Mouse (Mus musculus) limb, embryonic 13.5 days (tissue): ENCODE results near the gene Neb. TPM values are rescaled to one million over a fixed set of nuclear protein-coding genes. Genes with fewer than 3 reads are reported as not detected.

Source experiments
- ATAC-seq: fragments of 200-750 bp; cut with Nextera tagmentation; 2 replicates; pipeline ENCODE4 v1.8.0; 2017; ENCODE audit warnings: low read depth, moderate number of reproducible peaks, moderate TSS enrichment; ENCODE audit not compliant: low FRiP score
- H3K27ac ChIP-seq: fragments of 300-500 bp; sonication (generic); 2 replicates; pipeline ENCODE4 v1.5.1; 2015; ENCODE audit warnings: inconsistent platforms, mild to moderate bottlenecking, moderate library complexity
- H3K27me3 ChIP-seq: fragments of 300-500 bp; sonication (generic); 2 replicates; pipeline ENCODE4 v1.6.1; 2015; ENCODE audit warnings: mild to moderate bottlenecking, inconsistent platforms
- H3K36me3 ChIP-seq: fragments of 300-500 bp; sonication (generic); 2 replicates; pipeline ENCODE4 v1.6.1; 2015; ENCODE audit warnings: inconsistent platforms, mild to moderate bottlenecking, moderate library complexity
- H3K4me1 ChIP-seq: fragments of 300-500 bp; sonication (generic); 2 replicates; pipeline ENCODE4 v1.6.1; 2015; ENCODE audit warnings: inconsistent platforms
- H3K4me2 ChIP-seq: fragments of 300-500 bp; sonication (generic); replicated peaks from 2 replicates; pipeline ENCODE4 v1.6.1; 2015; ENCODE audit warnings: inconsistent platforms, mild to moderate bottlenecking, moderate library complexity
- H3K4me3 ChIP-seq: fragments of 300-500 bp; sonication (generic); 2 replicates; pipeline ENCODE4 v1.5.1; 2015; ENCODE audit warnings: moderate library complexity, mild to moderate bottlenecking, inconsistent platforms
- H3K9ac ChIP-seq: fragments of 300-500 bp; sonication (generic); 2 replicates; pipeline ENCODE4 v1.6.1; 2015; ENCODE audit warnings: mild to moderate bottlenecking, inconsistent platforms
- H3K9me3 ChIP-seq: fragments of 300-500 bp; sonication (generic); 2 replicates; pipeline ENCODE4 v1.6.1; 2016; ENCODE audit warnings: inconsistent platforms
- WGBS: fragments of 180-500 bp; shearing (Covaris S2); methylation state at CpG from one replicate; pipeline ENCODE4 v1.1.7; 2015; 5-methylcytosine and 5-hydroxymethylcytosine counted together
- polyA plus RNA-seq: library from polyadenylated mRNA; unstranded; fragments of >200 nt; fragmentation: Nextera tagmentation; extraction: Ambion mirVana; gene quantifications from 2 replicates; pipeline ENCODE4 v1.2.1, GENCODE M21; 2015

Neb gene
- polyA plus RNA-seq, 1 experiment from 2014 or later: 101 TPM

DNA sequence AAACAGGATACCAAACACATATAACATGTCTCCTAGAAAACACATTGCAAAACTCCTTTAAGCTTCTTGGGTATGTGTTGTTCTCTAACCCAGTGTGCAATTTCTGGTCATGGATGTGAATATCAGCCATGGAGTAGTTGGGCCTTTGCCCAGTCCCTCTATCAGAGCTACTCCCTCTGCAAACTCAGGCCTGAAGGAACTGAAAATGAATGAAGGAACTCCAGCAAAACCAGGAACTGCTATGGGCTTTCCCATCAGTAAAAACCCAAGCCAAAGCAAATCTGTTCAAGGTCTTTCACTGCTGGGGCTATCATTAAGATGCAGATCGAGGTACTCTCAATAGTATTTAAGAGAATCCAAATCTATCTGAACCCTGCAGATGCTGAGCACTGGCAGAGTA lies 90.8 kb downstream of the Neb start:
- H3K4me1 ChIP-seq: no peaks in the 10 kb centered on the region
- ATAC-seq: no peak
- H3K9ac ChIP-seq: no peak overlapping the region
- no peak overlapping the region for H3K4me3 ChIP-seq
- H3K9me3 ChIP-seq: no peaks in the 10 kb centered on the region
- H3K27ac ChIP-seq: no peak overlapping the region
- 77% methylated on average over 1 of the region's 1 CpGs for WGBS
- no peak overlapping the region for H3K4me2 ChIP-seq
- no peaks in the 10 kb centered on the region for H3K36me3 ChIP-seq
- H3K27me3 ChIP-seq: no peaks in the 10 kb centered on the region; the same call in 1 of the 2 replicates

DNA sequence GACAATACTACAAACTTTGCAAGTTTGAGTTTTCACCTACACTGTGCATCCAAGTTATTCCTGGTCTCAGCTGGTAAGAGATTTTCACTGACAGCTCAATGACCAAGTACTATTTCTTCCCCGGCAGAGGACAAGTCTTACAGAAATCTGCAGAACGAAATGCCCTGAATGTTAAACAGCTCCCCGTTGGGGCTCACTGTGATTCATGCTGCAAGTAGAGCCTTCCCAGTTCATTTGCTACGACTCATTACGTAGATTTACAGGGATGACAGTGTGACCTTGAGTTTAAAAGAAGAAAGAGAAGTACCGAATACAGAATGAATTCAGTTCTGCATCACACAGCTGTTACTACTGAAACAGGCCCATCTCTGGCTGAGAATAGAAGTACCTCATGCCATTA lies 91.9 kb downstream of the Neb start:
- no peak overlapping the region for H3K4me2 ChIP-seq
- no peak overlapping the region for H3K9ac ChIP-seq
- no peaks in the 10 kb centered on the region for H3K9me3 ChIP-seq
- WGBS: 80% methylated on average over 6 of the region's 6 CpGs
- no peaks in the 10 kb centered on the region for H3K4me1 ChIP-seq
- no peak overlapping the region for H3K4me3 ChIP-seq
- no peaks in the 10 kb centered on the region for H3K36me3 ChIP-seq
- ATAC-seq: no peak
- no peaks in the 10 kb centered on the region; the same call in 1 of the 2 replicates for H3K27me3 ChIP-seq
- no peak overlapping the region for H3K27ac ChIP-seq

DNA sequence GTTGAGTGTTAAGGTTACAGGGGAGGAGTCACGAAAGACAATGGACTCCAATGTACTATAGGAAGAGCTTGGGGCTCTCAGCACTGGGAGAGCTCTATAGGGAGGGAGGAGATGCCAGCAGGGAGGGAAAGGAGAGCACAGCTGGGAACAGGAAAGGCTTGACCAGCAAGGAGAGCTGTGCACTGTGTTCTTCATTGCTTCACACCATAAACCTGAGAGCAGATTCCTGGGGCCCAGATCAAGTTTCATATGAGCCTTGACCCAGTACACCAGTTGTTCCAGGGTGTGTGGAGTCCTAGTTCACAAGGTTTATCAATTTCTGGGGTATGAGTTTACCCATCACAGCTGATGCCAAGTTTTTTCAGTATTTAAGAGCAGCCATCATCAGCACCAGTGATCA lies 106.1 kb downstream of the Neb start:
- H3K4me3 ChIP-seq: no peak overlapping the region
- WGBS: 57% methylated on average over 1 of the region's 1 CpGs
- H3K4me2 ChIP-seq: no peak overlapping the region
- H3K9ac ChIP-seq: no peak overlapping the region
- H3K4me1 ChIP-seq: peaks cover 6% of the 10 kb centered on the region; the same call in 1 of the 2 replicates
- H3K27me3 ChIP-seq: no peaks in the 10 kb centered on the region
- no peaks in the 10 kb centered on the region for H3K36me3 ChIP-seq
- H3K27ac ChIP-seq: no peak overlapping the region
- H3K9me3 ChIP-seq: no peaks in the 10 kb centered on the region
- ATAC-seq: no peak

DNA sequence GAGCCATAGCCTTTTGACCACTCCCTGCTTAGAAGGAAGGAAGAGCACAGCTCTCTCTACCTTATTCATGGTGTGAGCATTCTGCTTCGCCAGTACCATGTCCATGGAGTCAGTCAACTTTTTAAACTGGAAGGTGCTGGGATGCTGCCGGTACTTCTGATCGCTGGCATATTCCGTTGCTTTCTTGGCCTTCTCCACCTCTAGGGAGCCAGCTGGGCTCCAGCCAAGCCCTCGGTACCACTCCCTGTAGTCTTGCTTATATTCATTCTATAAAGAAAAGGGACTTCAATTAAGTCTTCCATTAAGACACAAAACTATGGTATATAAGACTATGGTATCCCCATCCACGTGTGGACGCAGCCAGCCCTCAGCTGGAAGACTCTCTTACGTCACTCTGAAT lies 107.4 kb downstream of the Neb start:
- H3K4me1 ChIP-seq: peaks cover 6% of the 10 kb centered on the region; the same call in 1 of the 2 replicates
- H3K4me3 ChIP-seq: no peak overlapping the region
- H3K27me3 ChIP-seq: no peaks in the 10 kb centered on the region
- no peak overlapping the region for H3K4me2 ChIP-seq
- no peak for ATAC-seq
- 89% methylated on average over 8 of the region's 8 CpGs for WGBS
- H3K36me3 ChIP-seq: no peaks in the 10 kb centered on the region
- no peaks in the 10 kb centered on the region for H3K9me3 ChIP-seq
- no peak overlapping the region for H3K9ac ChIP-seq
- H3K27ac ChIP-seq: no peak overlapping the region

DNA sequence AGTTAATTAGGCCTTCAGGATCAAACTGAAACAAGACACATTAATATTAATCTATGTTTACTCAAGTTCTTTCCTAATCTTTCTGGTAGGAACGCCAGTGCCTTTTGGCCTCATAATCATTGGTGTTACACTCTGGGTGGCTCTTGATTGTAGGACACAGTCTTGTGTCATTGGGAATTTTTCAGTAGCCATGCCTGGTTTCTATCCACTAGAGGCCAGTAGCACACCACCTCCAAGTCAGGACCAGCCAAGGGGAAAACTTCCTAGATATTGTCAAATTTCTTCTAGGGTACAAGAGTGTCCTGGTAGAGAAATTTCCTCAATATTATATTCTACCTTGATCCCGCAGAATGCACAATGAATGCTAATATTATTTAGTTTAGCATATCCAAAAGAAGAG lies 116.1 kb downstream of the Neb start:
- no peaks in the 10 kb centered on the region for H3K9me3 ChIP-seq
- no peak overlapping the region for H3K4me3 ChIP-seq
- no peak for ATAC-seq
- H3K9ac ChIP-seq: no peak overlapping the region
- no peak overlapping the region for H3K27ac ChIP-seq
- WGBS: 51% methylated on average over 2 of the region's 2 CpGs
- no peak overlapping the region for H3K4me2 ChIP-seq
- no peaks in the 10 kb centered on the region for H3K27me3 ChIP-seq
- H3K36me3 ChIP-seq: no peaks in the 10 kb centered on the region
- no peaks in the 10 kb centered on the region for H3K4me1 ChIP-seq

DNA sequence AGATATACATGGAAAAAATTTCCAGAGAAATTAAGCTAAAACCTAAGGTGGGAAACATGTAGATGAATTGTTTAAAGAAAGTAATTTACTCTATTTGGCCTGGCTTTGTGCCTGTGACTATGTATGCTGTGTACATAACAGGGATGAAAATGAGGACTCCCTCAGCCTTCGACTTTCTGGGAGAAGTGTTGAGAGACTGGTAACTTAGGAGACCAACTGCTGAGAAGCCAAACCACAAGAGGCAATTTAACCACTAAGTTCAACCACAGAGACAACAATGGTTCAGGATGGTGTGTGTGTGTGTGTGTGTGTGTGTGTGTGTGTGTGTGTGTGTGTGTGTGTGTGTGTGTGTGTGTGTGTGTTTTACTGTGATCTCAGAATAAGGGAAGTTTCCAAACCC lies 126.2 kb downstream of the Neb start:
- H3K4me1 ChIP-seq: no peaks in the 10 kb centered on the region
- no peak overlapping the region for H3K9ac ChIP-seq
- no peak overlapping the region for H3K4me3 ChIP-seq
- H3K27ac ChIP-seq: no peak overlapping the region
- H3K36me3 ChIP-seq: no peaks in the 10 kb centered on the region
- 51% methylated on average over 1 of the region's 1 CpGs for WGBS
- H3K4me2 ChIP-seq: no peak overlapping the region
- no peaks in the 10 kb centered on the region for H3K9me3 ChIP-seq
- no peak for ATAC-seq
- H3K27me3 ChIP-seq: no peaks in the 10 kb centered on the region

DNA sequence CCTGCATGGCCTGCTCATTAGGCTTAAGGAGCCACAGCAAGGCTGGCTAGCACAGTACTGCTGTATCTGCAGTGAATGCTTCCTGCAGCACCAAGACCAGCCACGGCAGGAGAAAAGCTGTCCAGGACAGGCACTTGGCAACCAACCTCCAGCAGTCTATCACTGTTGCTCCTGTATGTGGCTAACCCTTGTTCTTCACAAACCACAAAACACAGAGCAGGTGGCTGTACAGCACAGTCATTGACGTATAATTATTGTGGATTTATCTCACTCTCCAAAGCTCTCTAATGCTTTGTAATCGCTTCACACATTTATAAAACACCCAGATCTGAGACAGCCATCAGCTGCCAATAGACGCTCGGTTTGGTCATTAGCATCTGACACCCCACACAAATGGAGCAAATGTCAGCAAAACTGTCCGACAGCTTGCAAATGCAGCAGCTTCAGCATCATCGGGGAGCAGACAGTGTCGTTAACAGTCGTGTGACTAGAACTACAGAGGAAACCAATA lies 129.9 kb downstream of the Neb start:
- Histone ChIP-seq H3K9ac (no peak overlapping the region), H3K27ac (no peak overlapping the region), H3K4me3 (no peak overlapping the region), H3K36me3 (no peaks in the 10 kb centered on the region), H3K4me2 (no peak overlapping the region), H3K4me1 (no peaks in the 10 kb centered on the region), H3K27me3 (no peaks in the 10 kb centered on the region), H3K9me3 (no peaks in the 10 kb centered on the region)
- WGBS: 68% methylated on average over 9 of the region's 9 CpGs
- ATAC-seq: no peak

DNA sequence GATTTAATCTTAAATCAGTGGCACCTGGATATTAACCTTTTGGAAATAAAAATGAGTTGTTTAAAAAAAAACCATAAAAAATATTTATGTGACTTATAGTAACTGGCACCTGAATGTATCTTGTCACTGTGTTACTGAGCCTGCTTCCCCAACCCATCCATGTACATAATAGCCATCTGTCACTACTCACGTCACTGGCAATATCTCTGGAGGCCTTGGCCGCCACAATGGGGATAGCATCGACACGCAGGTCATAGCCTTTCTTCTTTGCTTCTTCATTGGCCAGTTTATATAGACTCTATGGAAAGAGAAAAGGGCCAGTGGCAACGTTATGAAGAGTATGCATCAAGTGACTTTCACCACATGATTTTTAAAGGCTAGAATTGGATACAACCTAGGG lies 133.2 kb downstream of the Neb start:
- no peak overlapping the region for H3K4me2 ChIP-seq
- no peaks in the 10 kb centered on the region for H3K36me3 ChIP-seq
- H3K4me1 ChIP-seq: no peaks in the 10 kb centered on the region
- 90% methylated on average over 5 of the region's 5 CpGs for WGBS
- no peaks in the 10 kb centered on the region for H3K9me3 ChIP-seq
- H3K9ac ChIP-seq: no peak overlapping the region
- no peak overlapping the region for H3K4me3 ChIP-seq
- no peak for ATAC-seq
- H3K27ac ChIP-seq: no peak overlapping the region
- H3K27me3 ChIP-seq: no peaks in the 10 kb centered on the region

DNA sequence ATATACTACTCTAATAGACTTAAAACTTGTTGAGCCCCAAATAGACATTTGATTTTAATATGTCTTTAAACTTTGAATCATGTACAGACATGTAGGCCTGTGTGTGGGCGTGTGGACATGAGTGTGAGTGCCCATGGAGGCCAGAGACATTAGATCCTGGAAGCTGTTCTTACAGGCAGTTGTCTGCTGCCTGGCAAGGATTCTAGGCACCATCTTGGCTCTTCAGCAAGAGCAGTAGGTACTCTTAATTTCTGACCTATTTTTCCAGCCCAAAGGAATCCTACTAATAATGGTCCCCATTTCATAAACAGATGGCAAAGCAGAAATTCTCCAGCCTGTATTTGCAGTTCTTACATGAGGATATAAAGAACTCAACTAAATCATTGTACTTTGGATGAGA lies 135.6 kb downstream of the Neb start:
- no peak overlapping the region for H3K9ac ChIP-seq
- H3K27ac ChIP-seq: no peak overlapping the region
- no peaks in the 10 kb centered on the region for H3K27me3 ChIP-seq
- no peak overlapping the region for H3K4me3 ChIP-seq
- 89% methylated on average over 1 of the region's 1 CpGs for WGBS
- no peaks in the 10 kb centered on the region for H3K4me1 ChIP-seq
- no peaks in the 10 kb centered on the region for H3K9me3 ChIP-seq
- no peaks in the 10 kb centered on the region for H3K36me3 ChIP-seq
- H3K4me2 ChIP-seq: no peak overlapping the region
- ATAC-seq: no peak

DNA sequence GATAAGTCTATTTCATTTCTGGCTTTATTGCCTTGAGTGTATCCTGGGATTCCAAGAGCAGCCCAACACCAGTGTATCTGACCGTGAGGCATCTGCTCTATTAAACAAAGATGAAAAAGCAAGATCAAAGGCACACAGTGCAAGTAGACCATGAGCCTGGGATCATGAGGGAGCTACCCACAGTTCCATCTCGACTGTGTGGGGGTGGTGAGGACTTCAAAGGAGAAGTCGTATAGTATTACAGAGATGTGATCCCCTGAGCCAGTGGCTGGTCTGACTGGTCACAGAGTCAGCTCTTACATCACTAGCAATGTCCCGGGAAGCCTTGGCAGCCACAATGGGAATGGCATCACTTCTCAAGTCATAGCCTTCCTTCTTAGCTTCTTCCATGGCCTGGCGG lies 140.4 kb downstream of the Neb start:
- no peaks in the 10 kb centered on the region for H3K9me3 ChIP-seq
- no peak overlapping the region for H3K4me3 ChIP-seq
- no peak for ATAC-seq
- H3K9ac ChIP-seq: no peak overlapping the region
- H3K27ac ChIP-seq: no peak overlapping the region
- WGBS: 34% methylated on average over 5 of the region's 5 CpGs
- H3K4me1 ChIP-seq: no peaks in the 10 kb centered on the region
- no peaks in the 10 kb centered on the region for H3K36me3 ChIP-seq
- H3K4me2 ChIP-seq: no peak overlapping the region
- H3K27me3 ChIP-seq: no peaks in the 10 kb centered on the region

DNA sequence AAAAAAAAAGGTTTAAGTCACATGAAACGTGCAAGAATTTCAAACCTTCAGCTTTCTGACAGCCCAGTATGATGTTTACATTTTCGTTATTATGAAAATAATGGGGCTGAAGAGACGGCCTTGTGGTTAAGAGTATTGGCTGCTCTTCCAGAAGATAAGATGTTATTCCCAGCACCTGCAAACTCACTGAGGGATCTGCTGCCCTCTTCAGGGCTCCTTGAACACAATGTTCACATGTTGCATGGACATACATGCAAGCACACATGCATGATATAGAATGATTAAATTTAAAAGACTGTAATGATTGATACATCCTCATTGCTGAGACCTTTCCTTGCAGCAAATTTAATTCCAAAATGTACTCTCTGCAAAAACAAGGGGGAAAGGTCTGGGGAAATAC lies 150.7 kb downstream of the Neb start:
- ATAC-seq: no peak
- no peaks in the 10 kb centered on the region for H3K9me3 ChIP-seq
- H3K27me3 ChIP-seq: no peaks in the 10 kb centered on the region
- H3K4me3 ChIP-seq: no peak overlapping the region
- no peak overlapping the region for H3K4me2 ChIP-seq
- no peak overlapping the region for H3K9ac ChIP-seq
- 68% methylated on average over 3 of the region's 3 CpGs for WGBS
- no peaks in the 10 kb centered on the region for H3K36me3 ChIP-seq
- H3K27ac ChIP-seq: no peak overlapping the region
- H3K4me1 ChIP-seq: no peaks in the 10 kb centered on the region

DNA sequence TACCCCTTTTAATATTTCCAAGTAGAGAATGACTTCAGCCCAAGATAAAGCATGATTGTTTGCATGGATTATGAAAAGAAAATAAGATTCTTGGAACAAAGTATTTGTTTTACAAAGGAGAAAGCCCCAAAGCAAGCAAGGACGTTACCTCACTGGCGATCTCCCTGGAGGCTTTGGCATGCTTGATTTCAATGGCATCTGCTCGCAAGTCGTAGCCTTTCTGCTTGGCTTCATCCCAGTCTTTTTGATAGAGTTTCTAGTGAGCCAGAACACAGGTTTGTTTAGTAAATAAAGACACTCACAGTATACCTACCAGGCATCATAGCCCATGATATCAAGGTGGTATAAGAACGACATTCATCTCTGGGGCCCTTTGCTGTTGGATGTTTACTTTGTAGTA lies 153.9 kb downstream of the Neb start:
- Histone ChIP-seq H3K36me3 (no peaks in the 10 kb centered on the region), H3K4me2 (no peak overlapping the region), H3K4me1 (no peaks in the 10 kb centered on the region), H3K27me3 (no peaks in the 10 kb centered on the region), H3K9me3 (no peaks in the 10 kb centered on the region), H3K4me3 (no peak overlapping the region), H3K9ac (no peak overlapping the region), H3K27ac (no peak overlapping the region)
- 82% methylated on average over 5 of the region's 5 CpGs for WGBS
- no peak for ATAC-seq

DNA sequence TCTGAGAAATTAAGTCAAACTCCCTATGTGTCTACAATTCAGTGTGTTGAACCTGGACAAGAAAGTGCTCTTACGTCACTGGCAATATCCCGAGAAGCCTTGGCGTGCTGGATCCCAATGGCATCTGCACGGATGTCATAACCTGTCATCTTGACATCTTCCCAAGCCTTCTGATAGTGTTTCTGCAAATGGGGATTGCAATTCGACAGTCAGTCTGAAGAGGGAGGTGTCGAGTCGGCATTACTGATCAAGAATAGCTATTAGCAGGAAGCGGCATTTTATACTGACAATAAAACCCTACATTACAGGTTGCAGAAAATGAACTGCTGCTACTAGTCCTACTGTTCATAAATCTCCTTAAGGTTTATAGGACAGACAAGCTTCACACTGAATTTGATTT lies 158.2 kb downstream of the Neb start:
- no peaks in the 10 kb centered on the region for H3K36me3 ChIP-seq
- no peak overlapping the region for H3K9ac ChIP-seq
- no peaks in the 10 kb centered on the region for H3K9me3 ChIP-seq
- H3K4me3 ChIP-seq: no peak overlapping the region
- no peaks in the 10 kb centered on the region for H3K27me3 ChIP-seq
- no peaks in the 10 kb centered on the region for H3K4me1 ChIP-seq
- H3K27ac ChIP-seq: no peak overlapping the region
- 45% methylated on average over 8 of the region's 8 CpGs for WGBS
- no peak overlapping the region for H3K4me2 ChIP-seq
- no peak for ATAC-seq
